Mouse (Mus musculus) midbrain, postnatal 0 days (tissue): ENCODE results near the gene Fstl1. TPM values are rescaled to one million over a fixed set of nuclear protein-coding genes. Genes with fewer than 3 reads are reported as not detected.

Source experiments
- ATAC-seq: fragments of 200-750 bp; cut with Nextera tagmentation; 2 replicates; pipeline ENCODE4 v1.8.0; 2017; ENCODE audit warnings: moderate number of reproducible peaks, mild to moderate bottlenecking, moderate TSS enrichment, moderate library complexity; ENCODE audit not compliant: low FRiP score
- DNase-seq: peaks from one replicate; pipeline ENCODE4 v3.0.0-alpha.2; 2015; ENCODE audit warnings: low spot score
- H3K27ac ChIP-seq: fragments of 300-500 bp; sonication (generic); 2 replicates; pipeline ENCODE4 v1.5.1; 2014; ENCODE audit warnings: low read depth, mild to moderate bottlenecking, low read length, mixed read lengths
- H3K27me3 ChIP-seq: fragments of 300-500 bp; sonication (generic); 2 replicates; pipeline ENCODE4 v1.6.1; 2014; ENCODE audit warnings: low read length, control low read depth, mixed read lengths; ENCODE audit not compliant: insufficient read depth
- H3K36me3 ChIP-seq: fragments of 300-500 bp; sonication (generic); 2 replicates; pipeline ENCODE4 v1.6.1; 2014; ENCODE audit warnings: low read length, control low read depth, mixed read lengths; ENCODE audit not compliant: insufficient read depth
- H3K4me1 ChIP-seq: fragments of 300-500 bp; sonication (generic); 2 replicates; pipeline ENCODE4 v1.6.1; 2014; ENCODE audit warnings: mild to moderate bottlenecking, control low read depth, antibody characterized with exemption, low read length, mixed read lengths; ENCODE audit not compliant: insufficient read depth
- H3K4me2 ChIP-seq: fragments of 300-500 bp; sonication (generic); 2 replicates; pipeline ENCODE4 v1.6.1; 2014; ENCODE audit warnings: low read depth, mild to moderate bottlenecking, low read length, mixed read lengths; ENCODE audit not compliant: poor library complexity, severe bottlenecking
- H3K4me3 ChIP-seq: fragments of 300-500 bp; sonication (generic); 2 replicates; pipeline ENCODE4 v1.5.1; 2014; ENCODE audit warnings: low read depth, mild to moderate bottlenecking, low read length, moderate library complexity
- H3K9ac ChIP-seq: fragments of 300-500 bp; sonication (generic); replicated peaks from 2 replicates; pipeline ENCODE4 v1.6.1; 2014; ENCODE audit warnings: mild to moderate bottlenecking, low read length, moderate library complexity, mixed read lengths; ENCODE audit not compliant: poor library complexity, severe bottlenecking
- H3K9me3 ChIP-seq: fragments of 300-500 bp; sonication (generic); 2 replicates; pipeline ENCODE4 v1.6.1; 2016; ENCODE audit warnings: low read length, control low read depth
- CTCF ChIP-seq: IDR thresholded peaks from 2 replicates; pipeline ENCODE4 v1.5.1; 2016; ENCODE audit warnings: antibody characterized with exemption, mild to moderate bottlenecking
- WGBS: fragments of 180-500 bp; shearing (Covaris S2); extraction: QIAGEN DNeasy Blood & Tissue Kit; methylation state at CpG from one replicate; pipeline ENCODE4 v1.1.7; 2014; 5-methylcytosine and 5-hydroxymethylcytosine counted together
- polyA plus RNA-seq: library from polyadenylated mRNA; unstranded; fragments of >200 nt; fragmentation: Nextera tagmentation; extraction: Ambion mirVana; gene quantifications from 2 replicates; pipeline ENCODE4 v1.2.1, GENCODE M21; 2015
- total RNA-seq: library from RNA; depleted of rRNA; stranded (reverse); fragments of >200 nt; gene quantifications from 2 replicates; pipeline ENCODE4 v1.2.3, GENCODE M21; 2014

Gene Fstl1
- total and polyA plus RNA-seq, 2 experiments from 2014 or later = 51.6 to 58.8 TPM

GRCm38 (mm10) chr16:37809623-37809992, 32.9 kb downstream of the Fstl1 start:
- ATAC-seq (no peak), DNase-seq (no peak)
- no peak overlapping the region for H3K27ac ChIP-seq
- WGBS = 73% methylated on average over 6 of the region's 6 CpGs
- H3K9me3 ChIP-seq = no peaks in the 10 kb centered on the region
- H3K9ac ChIP-seq = no peak overlapping the region
- no peaks in the 10 kb centered on the region for H3K27me3 ChIP-seq
- H3K36me3 ChIP-seq = no peaks in the 10 kb centered on the region
- H3K4me3 ChIP-seq = no peak overlapping the region
- no peak for TF ChIP-seq CTCF
- H3K4me2 ChIP-seq = no peak overlapping the region
- peaks cover 2% of the 10 kb centered on the region; the same call in 1 of the 2 replicates for H3K4me1 ChIP-seq

- Histone ChIP-seq H3K27ac (peak overlapping the region; percentile 52), H3K9ac (no peak overlapping the region)
- no peak for ATAC-seq
Measured at GRCm38 (mm10) chr16:37811874-37812273, 35.2 kb downstream of the Fstl1 start.

GRCm38 (mm10) chr16:37812474-37812886, 35.8 kb downstream of the Fstl1 start:
- Histone ChIP-seq H3K4me1 (peaks cover 2% of the 10 kb centered on the region; the same call in 1 of the 2 replicates), H3K27ac (peak overlapping the region; percentile 52), H3K4me2 (peak overlapping the region; percentile 25), H3K4me3 (no peak overlapping the region), H3K9ac (no peak overlapping the region), H3K9me3 (no peaks in the 10 kb centered on the region), H3K36me3 (no peaks in the 10 kb centered on the region), H3K27me3 (no peaks in the 10 kb centered on the region)
- peak; percentile 84 for TF ChIP-seq CTCF
- peak; percentile 84 for DNase-seq
- ATAC-seq = peak; percentile 78
- 31% methylated on average over 9 of the region's 9 CpGs for WGBS

More at GRCm38 (mm10) chr16:37811874-37812273, 35.2 kb downstream of the Fstl1 start:
- WGBS = 91% methylated on average over 8 of the region's 8 CpGs
- no peaks in the 10 kb centered on the region for H3K36me3 ChIP-seq
- no peak for DNase-seq
- peaks cover 2% of the 10 kb centered on the region; the same call in 1 of the 2 replicates for H3K4me1 ChIP-seq
- no peaks in the 10 kb centered on the region for H3K9me3 ChIP-seq
- H3K27me3 ChIP-seq = no peaks in the 10 kb centered on the region
- H3K4me2 ChIP-seq = no peak overlapping the region
- 0 out of 2 replicates have a peak, but pooled peaks have one; percentile 1 for TF ChIP-seq CTCF
- no peak overlapping the region for H3K4me3 ChIP-seq

GRCm38 (mm10) chr16:37813691-37814382, 37.2 kb downstream of the Fstl1 start:
- ATAC-seq = peak; percentile 17; the same call in 1 of the 2 replicates
- peak overlapping the region; percentile 69 for H3K27ac ChIP-seq
- WGBS = 22% methylated on average over 5 of the region's 5 CpGs

GRCm38 (mm10) chr16:37814383-37814971, 37.8 kb downstream of the Fstl1 start:
- ATAC-seq (peak; percentile 96), DNase-seq (peak; percentile 96)
- Histone ChIP-seq H3K27me3 (no peaks in the 10 kb centered on the region), H3K27ac (peak overlapping the region; percentile 13), H3K4me3 (no peak overlapping the region), H3K36me3 (no peaks in the 10 kb centered on the region), H3K9ac (no peak overlapping the region), H3K4me1 (peaks cover 2% of the 10 kb centered on the region; the same call in 1 of the 2 replicates), H3K4me2 (no peak overlapping the region; the same call in 1 of the 2 replicates), H3K9me3 (no peaks in the 10 kb centered on the region)
- peak; percentile 83 for TF ChIP-seq CTCF
- 12% methylated on average over 7 of the region's 7 CpGs for WGBS

More at GRCm38 (mm10) chr16:37813691-37814382, 37.2 kb downstream of the Fstl1 start:
- TF ChIP-seq CTCF = no peak
- H3K9me3 ChIP-seq = no peaks in the 10 kb centered on the region
- no peak overlapping the region; the same call in 1 of the 2 replicates for H3K4me2 ChIP-seq
- no peaks in the 10 kb centered on the region for H3K27me3 ChIP-seq
- no peak for DNase-seq
- H3K9ac ChIP-seq = no peak overlapping the region
- no peaks in the 10 kb centered on the region for H3K36me3 ChIP-seq
- H3K4me3 ChIP-seq = no peak overlapping the region
- H3K4me1 ChIP-seq = peaks cover 2% of the 10 kb centered on the region; the same call in 1 of the 2 replicates

- H3K4me3 ChIP-seq = no peak overlapping the region
- WGBS = 82% methylated on average over 4 of the region's 4 CpGs
Measured at GRCm38 (mm10) chr16:37817986-37818385, 41.3 kb downstream of the Fstl1 start.

More at GRCm38 (mm10) chr16:37817986-37818385, 41.3 kb downstream of the Fstl1 start:
- Histone ChIP-seq H3K4me1 (no peaks in the 10 kb centered on the region), H3K4me2 (no peak overlapping the region), H3K9ac (no peak overlapping the region), H3K9me3 (no peaks in the 10 kb centered on the region), H3K36me3 (no peaks in the 10 kb centered on the region; the same call in 1 of the 2 replicates), H3K27me3 (no peaks in the 10 kb centered on the region), H3K27ac (no peak overlapping the region)
- ATAC-seq = no peak
- DNase-seq = no peak
- TF ChIP-seq CTCF = no peak
